Mouse (Mus musculus) lung, embryonic 14.5 days (tissue): ENCODE data around the gene Gm19935. TPM values are rescaled to one million over a fixed set of nuclear protein-coding genes. Genes with fewer than 3 reads are reported as not detected.

Experiments used
- ATAC-seq: fragments of 200-750 bp; cut with Nextera tagmentation; 2 replicates; pipeline ENCODE4 v1.8.0; 2017; ENCODE audit warnings: mild to moderate bottlenecking, moderate TSS enrichment, moderate library complexity; ENCODE audit not compliant: insufficient read depth
- DNase-seq: peaks from one replicate; pipeline ENCODE4 v3.0.0-alpha.2; 2015
- H3K27ac ChIP-seq: fragments of 300-500 bp; sonication (generic); 2 replicates; pipeline ENCODE4 v1.5.1; 2014; ENCODE audit warnings: low read depth, mild to moderate bottlenecking, moderate library complexity
- H3K27me3 ChIP-seq: fragments of 300-500 bp; sonication (generic); 2 replicates; pipeline ENCODE4 v1.6.1; 2014; ENCODE audit warnings: low read length, control low read depth; ENCODE audit not compliant: insufficient read depth
- H3K36me3 ChIP-seq: fragments of 300-500 bp; sonication (generic); 2 replicates; pipeline ENCODE4 v1.6.1; 2014; ENCODE audit warnings: control low read depth; ENCODE audit not compliant: insufficient read depth
- H3K4me1 ChIP-seq: fragments of 300-500 bp; sonication (generic); 2 replicates; pipeline ENCODE4 v1.6.1; 2014; ENCODE audit warnings: antibody characterized with exemption, control low read depth; ENCODE audit not compliant: insufficient read depth
- H3K4me2 ChIP-seq: fragments of 300-500 bp; sonication (generic); 2 replicates; pipeline ENCODE4 v1.6.1; 2014; ENCODE audit warnings: mild to moderate bottlenecking
- H3K4me3 ChIP-seq: fragments of 300-500 bp; sonication (generic); 2 replicates; pipeline ENCODE4 v1.5.1; 2014; ENCODE audit warnings: low read depth, low read length
- H3K9ac ChIP-seq: fragments of 300-500 bp; sonication (generic); 2 replicates; pipeline ENCODE4 v1.6.1; 2014
- H3K9me3 ChIP-seq: fragments of 300-500 bp; sonication (generic); 2 replicates; pipeline ENCODE4 v1.6.1; 2016; ENCODE audit warnings: low read depth, low read length, control low read depth
- CTCF ChIP-seq: IDR thresholded peaks from 2 replicates; pipeline ENCODE4 v1.5.1; 2016; ENCODE audit warnings: antibody characterized with exemption, low read depth
- WGBS: fragments of 180-500 bp; shearing (Covaris S2); extraction: QIAGEN DNeasy Blood & Tissue Kit; methylation state at CpG from one replicate; pipeline ENCODE4 v1.1.7; 2014; 5-methylcytosine and 5-hydroxymethylcytosine counted together
- polyA plus RNA-seq: library from polyadenylated mRNA; unstranded; fragments of >200 nt; fragmentation: Nextera tagmentation; extraction: Ambion mirVana; gene quantifications from 2 replicates; pipeline ENCODE4 v1.2.1, GENCODE M21; 2014

Gene Gm19935
- polyA plus RNA-seq, 1 experiment from 2014 or later = not detected

GRCm38 (mm10) chr8:90839725-90840714, 22.8 kb upstream of the Gm19935 start:
- Histone ChIP-seq H3K9ac (no peak overlapping the region), H3K4me1 (no peaks in the 10 kb centered on the region), H3K27ac (no peak overlapping the region), H3K4me2 (no peak overlapping the region), H3K4me3 (no peak overlapping the region), H3K9me3 (no peaks in the 10 kb centered on the region), H3K36me3 (no peaks in the 10 kb centered on the region), H3K27me3 (no peaks in the 10 kb centered on the region)
- 65% methylated on average over 11 of the region's 11 CpGs for WGBS
- no peak for ATAC-seq
- TF ChIP-seq CTCF = no peak
- no peak for DNase-seq

GRCm38 (mm10) chr8:90837440-90837839, 20.2 kb upstream of the Gm19935 start:
- H3K27ac ChIP-seq = no peak overlapping the region
- H3K27me3 ChIP-seq = no peaks in the 10 kb centered on the region
- WGBS = 87% methylated on average over 6 of the region's 6 CpGs
- H3K9me3 ChIP-seq = no peaks in the 10 kb centered on the region
- H3K4me3 ChIP-seq = no peak overlapping the region
- no peak for TF ChIP-seq CTCF
- DNase-seq (no peak), ATAC-seq (no peak)
- H3K4me1 ChIP-seq = no peaks in the 10 kb centered on the region
- H3K9ac ChIP-seq = no peak overlapping the region
- no peaks in the 10 kb centered on the region for H3K36me3 ChIP-seq
- no peak overlapping the region for H3K4me2 ChIP-seq

GRCm38 (mm10) chr8:90834321-90834672, 17.1 kb upstream of the Gm19935 start:
- WGBS = 74% methylated on average over 3 of the region's 3 CpGs
- H3K36me3 ChIP-seq = no peaks in the 10 kb centered on the region
- no peak overlapping the region for H3K27ac ChIP-seq
- H3K9me3 ChIP-seq = no peaks in the 10 kb centered on the region
- ATAC-seq = no peak
- no peak overlapping the region for H3K4me3 ChIP-seq
- no peaks in the 10 kb centered on the region; the same call in 1 of the 2 replicates for H3K4me1 ChIP-seq
- no peak for DNase-seq
- no peaks in the 10 kb centered on the region for H3K27me3 ChIP-seq
- TF ChIP-seq CTCF = no peak
- no peak overlapping the region for H3K4me2 ChIP-seq
- H3K9ac ChIP-seq = no peak overlapping the region

GRCm38 (mm10) chr8:90833628-90834320, 16.6 kb upstream of the Gm19935 start:
- 52% methylated on average over 6 of the region's 6 CpGs for WGBS
- no peaks in the 10 kb centered on the region for H3K36me3 ChIP-seq
- H3K9me3 ChIP-seq = no peaks in the 10 kb centered on the region
- DNase-seq (no peak), ATAC-seq (no peak)
- no peak for TF ChIP-seq CTCF
- H3K27ac ChIP-seq = no peak overlapping the region
- H3K4me2 ChIP-seq = no peak overlapping the region
- H3K4me1 ChIP-seq = no peaks in the 10 kb centered on the region; the same call in 1 of the 2 replicates
- no peak overlapping the region for H3K4me3 ChIP-seq
- H3K27me3 ChIP-seq = no peaks in the 10 kb centered on the region
- H3K9ac ChIP-seq = no peak overlapping the region

GRCm38 (mm10) chr8:90832576-90833289, 15.5 kb upstream of the Gm19935 start:
- no peaks in the 10 kb centered on the region for H3K27me3 ChIP-seq
- no peak for ATAC-seq
- H3K4me3 ChIP-seq = no peak overlapping the region
- 64% methylated on average over 5 of the region's 5 CpGs for WGBS
- no peaks in the 10 kb centered on the region for H3K36me3 ChIP-seq
- H3K27ac ChIP-seq = no peak overlapping the region
- TF ChIP-seq CTCF = no peak
- no peak overlapping the region for H3K9ac ChIP-seq
- H3K4me2 ChIP-seq = no peak overlapping the region
- H3K9me3 ChIP-seq = no peaks in the 10 kb centered on the region
- peaks cover 3% of the 10 kb centered on the region; the same call in 1 of the 2 replicates for H3K4me1 ChIP-seq
- no peak for DNase-seq

- TF ChIP-seq CTCF = no peak
- H3K9ac ChIP-seq = no peak overlapping the region
- H3K4me1 ChIP-seq = peaks cover 3% of the 10 kb centered on the region; the same call in 1 of the 2 replicates
- no peak for ATAC-seq
- DNase-seq = no peak
- H3K4me2 ChIP-seq = no peak overlapping the region
- H3K27ac ChIP-seq = no peak overlapping the region
- WGBS = 64% methylated on average over 8 of the region's 8 CpGs
- no peaks in the 10 kb centered on the region for H3K9me3 ChIP-seq
- no peaks in the 10 kb centered on the region for H3K36me3 ChIP-seq
- H3K27me3 ChIP-seq = no peaks in the 10 kb centered on the region
- no peak overlapping the region for H3K4me3 ChIP-seq
Observed at GRCm38 (mm10) chr8:90830980-90831379, 13.8 kb upstream of the Gm19935 start.

GRCm38 (mm10) chr8:90829825-90830224, 12.6 kb upstream of the Gm19935 start:
- Histone ChIP-seq H3K4me3 (peak overlapping the region; percentile 52; the same call in 1 of the 2 replicates), H3K4me2 (peak overlapping the region; percentile 75; the same call in 1 of the 2 replicates), H3K9me3 (no peaks in the 10 kb centered on the region), H3K36me3 (no peaks in the 10 kb centered on the region), H3K9ac (no peak overlapping the region), H3K27ac (no peak overlapping the region), H3K27me3 (no peaks in the 10 kb centered on the region), H3K4me1 (peaks cover 3% of the 10 kb centered on the region; the same call in 1 of the 2 replicates)
- no peak for TF ChIP-seq CTCF
- DNase-seq = no peak
- no peak for ATAC-seq
- 68% methylated on average over 1 of the region's 1 CpGs for WGBS
